Mouse (Mus musculus) liver, embryonic 14.5 days (tissue): ENCODE measurements around the gene Etnk1. TPM values are rescaled to one million over a fixed set of nuclear protein-coding genes. Genes with fewer than 3 reads are reported as not detected.

ENCODE experiments used
- ATAC-seq: fragments of 200-750 bp; cut with Nextera tagmentation; 2 replicates; pipeline ENCODE4 v1.8.0; 2017; ENCODE audit warnings: moderate number of reproducible peaks, mild to moderate bottlenecking, moderate library complexity; ENCODE audit not compliant: insufficient read depth
- DNase-seq, 3 experiments: peaks; one replicate each; pipeline ENCODE4 v3.0.0-alpha.2; 2012 to 2013; ENCODE audit warnings: low read depth in 3 of 3, low spot score in 3 of 3
- H3K27ac ChIP-seq: fragments of 300-500 bp; sonication (generic); 2 replicates; pipeline ENCODE4 v1.5.1; 2014; ENCODE audit warnings: moderate library complexity, mild to moderate bottlenecking, control low read depth, inconsistent platforms
- H3K27me3 ChIP-seq: fragments of 300-500 bp; sonication (generic); 2 replicates; pipeline ENCODE4 v1.6.1; 2014; ENCODE audit warnings: mild to moderate bottlenecking, low read length, moderate library complexity; ENCODE audit not compliant: control insufficient read depth, insufficient read depth
- H3K36me3 ChIP-seq: fragments of 300-500 bp; sonication (generic); replicated peaks from 2 replicates; pipeline ENCODE4 v1.6.1; 2014; ENCODE audit warnings: low read depth; ENCODE audit not compliant: control insufficient read depth, insufficient read depth
- H3K4me1 ChIP-seq, 2 experiments: fragments of 200-500 bp in 1 of 2; fragments of 300-500 bp in 1 of 2; sonication (generic) in 1 of 2; replicated peaks; 2 replicates each; pipeline ENCODE4 v1.6.1; 2012 to 2014; ENCODE audit warnings: antibody characterized with exemption in 1 of 2, inconsistent platforms in 1 of 2, low read length in 1 of 2; ENCODE audit not compliant: control insufficient read depth in 2 of 2, insufficient read depth in 2 of 2
- H3K4me2 ChIP-seq: fragments of 300-500 bp; sonication (generic); 2 replicates; pipeline ENCODE4 v1.6.1; 2014; ENCODE audit warnings: low read depth, mild to moderate bottlenecking, control low read depth, moderate library complexity
- H3K4me3 ChIP-seq, 2 experiments: fragments of 200-500 bp in 1 of 2; fragments of 300-500 bp in 1 of 2; sonication (generic) in 1 of 2; 2 replicates each; pipeline ENCODE4 v1.5.1; 2012 to 2014; ENCODE audit warnings: low read depth in 2 of 2, low read length in 2 of 2, mild to moderate bottlenecking in 2 of 2, control low read depth in 1 of 2, inconsistent platforms in 1 of 2, moderate library complexity in 1 of 2; ENCODE audit not compliant: insufficient read depth in 1 of 2
- H3K9ac ChIP-seq: fragments of 300-500 bp; sonication (generic); replicated peaks from 2 replicates; pipeline ENCODE4 v1.6.1; 2014; ENCODE audit warnings: mild to moderate bottlenecking, control low read depth, moderate library complexity
- H3K9me3 ChIP-seq: fragments of 300-500 bp; sonication (generic); 2 replicates; pipeline ENCODE4 v1.6.1; 2016; ENCODE audit warnings: low read length, mixed read lengths; ENCODE audit not compliant: control insufficient read depth
- CTCF ChIP-seq: IDR thresholded peaks from 2 replicates; pipeline ENCODE4 v1.5.1; 2016; ENCODE audit warnings: antibody characterized with exemption, low read depth, control low read depth
- EP300 ChIP-seq: IDR thresholded peaks from 2 replicates; pipeline ENCODE4 v1.6.1; 2016; ENCODE audit warnings: antibody characterized with exemption, low read depth
- WGBS: fragments of 180-500 bp; shearing (Covaris S2); extraction: QIAGEN DNeasy Blood & Tissue Kit; methylation state at CpG from one replicate; pipeline ENCODE4 v1.1.7; 2014; ENCODE audit not compliant: insufficient replicate concordance; 5-methylcytosine and 5-hydroxymethylcytosine counted together
- polyA plus RNA-seq, 2 experiments: library from polyadenylated mRNA; depleted of rRNA in 1 of 2; stranded (reverse) in 1 of 2; unstranded in 1 of 2; fragments of >200 nt; fragmentation: Nextera tagmentation in 1 of 2; extraction: Ambion mirVana in 1 of 2; gene quantifications; 2 replicates each; pipeline versions ENCODE4 v1.2.1 to v1.2.3; 2012 to 2014

Etnk1 gene
- polyA plus RNA-seq, 2 experiments, result 7.5 to 12.1 TPM

DNA sequence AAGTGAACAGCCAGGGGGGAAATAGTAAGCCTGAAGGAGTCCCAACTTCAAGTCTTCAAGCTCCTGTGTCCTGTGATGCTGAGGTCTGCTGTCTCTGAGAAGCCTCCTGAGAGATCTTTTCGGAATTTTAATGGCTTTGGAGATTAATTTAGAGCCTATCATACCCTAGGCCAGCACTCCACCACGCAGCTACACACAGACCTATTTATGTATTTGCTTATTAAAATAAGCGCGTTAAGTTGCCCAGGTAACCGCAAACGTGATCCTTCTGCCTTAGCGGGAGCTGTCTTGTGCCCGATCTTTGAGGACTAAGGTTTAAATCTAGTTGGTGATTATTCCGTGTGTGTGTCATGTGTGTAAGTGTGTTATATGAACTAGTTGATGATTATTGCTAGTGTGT, 23.7 kb upstream of the Etnk1 start:
- 69% methylated on average over 9 of the region's 9 CpGs for WGBS

DNA sequence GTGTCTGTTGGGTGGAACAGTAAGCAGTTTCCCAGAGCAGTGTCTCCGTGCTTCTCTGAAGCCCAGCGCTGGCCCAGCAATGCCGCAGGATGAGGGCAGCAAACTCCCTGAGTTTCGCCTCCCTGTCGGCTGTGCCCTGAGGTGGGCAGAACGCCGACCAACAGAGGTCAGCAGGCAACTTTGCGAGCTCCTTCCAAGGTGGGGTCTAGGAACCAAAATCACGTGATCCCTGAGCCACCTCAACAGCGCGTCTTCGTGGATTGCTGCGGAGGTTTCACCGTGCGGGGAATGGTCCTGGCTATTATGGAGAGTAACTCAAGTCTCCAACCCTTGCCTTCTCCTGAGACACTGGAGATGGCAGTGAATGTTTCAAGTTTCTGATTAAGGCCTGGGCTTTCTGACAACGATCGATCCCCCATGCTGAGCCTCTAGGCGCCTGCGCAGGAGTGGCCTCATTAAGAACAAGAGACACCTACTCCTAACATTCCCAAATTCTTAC, 23.2 kb upstream of the Etnk1 start:
- ATAC-seq (no peak), DNase-seq (no peak)
- Histone ChIP-seq H3K9me3 (no peaks in the 10 kb centered on the region), H3K4me2 (peak overlapping the region; percentile 49), H3K9ac (no peak overlapping the region), H3K4me1 (no peaks in the 10 kb centered on the region), H3K27me3 (no peaks in the 10 kb centered on the region), H3K27ac (no peak overlapping the region), H3K36me3 (no peaks in the 10 kb centered on the region), H3K4me3 (peak overlapping the region; percentile 8 to 22; a peak in 1 of 4 replicates)
- 38% methylated on average over 19 of the region's 19 CpGs for WGBS
- no peak for TF ChIP-seq CTCF
- TF ChIP-seq EP300, result no peak

More for the DNA sequence above, 23.7 kb upstream of the Etnk1 start:
- DNase-seq (no peak), ATAC-seq (no peak)
- Histone ChIP-seq H3K4me3 (no peak overlapping the region), H3K27me3 (no peaks in the 10 kb centered on the region), H3K9ac (no peak overlapping the region), H3K9me3 (no peaks in the 10 kb centered on the region), H3K36me3 (no peaks in the 10 kb centered on the region), H3K4me2 (peak overlapping the region; percentile 49), H3K27ac (no peak overlapping the region), H3K4me1 (no peaks in the 10 kb centered on the region)
- TF ChIP-seq CTCF (no peak), EP300 (no peak)

DNA sequence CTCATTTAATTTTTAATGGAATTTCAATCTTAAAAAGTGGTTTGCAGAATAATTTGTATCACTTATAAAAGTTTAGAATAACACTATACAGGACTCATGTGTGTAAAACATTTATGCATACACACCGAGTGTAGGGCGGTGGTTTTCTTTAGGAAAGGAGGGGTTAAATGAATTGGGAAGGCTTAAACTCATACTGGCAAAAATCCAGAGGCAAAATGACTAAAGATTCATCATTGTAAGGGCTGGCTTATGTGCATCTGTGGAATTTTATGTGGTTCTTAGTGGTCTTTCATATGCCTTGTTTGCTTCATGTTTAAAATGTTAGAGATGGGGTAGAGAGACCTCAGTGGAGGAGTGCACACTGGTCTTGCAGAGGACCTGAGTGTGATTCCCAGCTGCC, 22.5 kb upstream of the Etnk1 start:
- 75% methylated on average over 2 of the region's 2 CpGs for WGBS
- Histone ChIP-seq H3K36me3 (no peaks in the 10 kb centered on the region), H3K27ac (no peak overlapping the region), H3K4me1 (no peaks in the 10 kb centered on the region), H3K9ac (no peak overlapping the region), H3K27me3 (no peaks in the 10 kb centered on the region), H3K9me3 (no peaks in the 10 kb centered on the region), H3K4me2 (no peak overlapping the region), H3K4me3 (no peak overlapping the region)
- DNase-seq (no peak), ATAC-seq (no peak)
- TF ChIP-seq EP300, result no peak
- TF ChIP-seq CTCF, result no peak

DNA sequence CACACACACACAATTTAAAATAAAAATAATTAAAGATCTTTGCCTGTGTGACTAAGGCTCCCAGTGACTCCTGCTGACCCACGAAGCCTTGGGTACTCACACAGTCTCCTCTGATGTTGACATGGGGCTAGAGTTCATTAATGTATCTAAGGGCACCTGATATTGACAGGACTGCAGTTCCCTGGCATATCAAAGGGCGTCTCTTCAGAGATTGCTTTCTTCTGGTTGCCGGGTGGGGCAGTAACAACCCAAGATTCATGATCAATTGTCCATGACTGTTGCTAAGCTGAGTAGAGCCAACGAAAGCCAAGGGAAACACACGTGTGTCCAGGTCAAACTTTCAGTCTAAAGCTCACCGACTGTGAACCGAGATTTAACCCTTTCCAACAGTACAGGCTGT, 22.0 kb upstream of the Etnk1 start:
- Histone ChIP-seq H3K4me1 (no peaks in the 10 kb centered on the region), H3K27ac (no peak overlapping the region), H3K9me3 (no peaks in the 10 kb centered on the region), H3K4me2 (no peak overlapping the region), H3K9ac (no peak overlapping the region), H3K36me3 (no peaks in the 10 kb centered on the region), H3K4me3 (no peak overlapping the region), H3K27me3 (no peaks in the 10 kb centered on the region)
- 47% methylated on average over 7 of the region's 7 CpGs for WGBS
- TF ChIP-seq EP300, result no peak
- TF ChIP-seq CTCF, result no peak
- ATAC-seq (no peak), DNase-seq (no peak)

DNA sequence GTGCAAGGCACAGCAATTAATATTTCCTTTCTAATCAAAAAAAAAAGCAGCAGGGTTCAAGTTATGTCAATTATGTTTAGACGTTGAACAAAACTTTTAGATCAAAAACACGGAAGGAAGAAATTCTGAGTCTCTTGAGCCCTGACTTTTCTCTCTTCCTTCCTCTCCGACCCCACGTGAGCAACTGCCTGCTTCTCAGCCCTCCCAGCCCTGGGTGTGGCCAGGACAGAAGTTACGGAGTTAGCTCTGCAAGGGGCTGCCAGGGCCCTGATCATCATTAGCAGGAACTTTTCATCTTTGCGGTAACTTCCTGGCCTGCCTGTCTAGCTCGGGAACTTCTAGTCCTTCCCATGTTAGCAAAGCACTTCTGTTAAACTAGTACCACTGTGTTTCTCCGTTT, 20.3 kb upstream of the Etnk1 start:
- ATAC-seq, result 0 out of 2 replicates have a peak, but pooled peaks have one; percentile 39

More for the DNA sequence above, 20.3 kb upstream of the Etnk1 start:
- WGBS, result 13% methylated on average over 8 of the region's 8 CpGs
- H3K9ac ChIP-seq, result no peak overlapping the region
- peaks cover 0 to 3% of the 10 kb centered on the region in 2 experiments; a peak in 3 of 4 replicates for H3K4me1 ChIP-seq
- no peak for DNase-seq
- no peak overlapping the region; the same call in 1 of the 2 replicates for H3K4me2 ChIP-seq
- H3K27ac ChIP-seq, result no peak overlapping the region
- no peak overlapping the region for H3K4me3 ChIP-seq
- no peak for TF ChIP-seq CTCF
- TF ChIP-seq EP300, result no peak
- H3K36me3 ChIP-seq, result no peaks in the 10 kb centered on the region
- no peaks in the 10 kb centered on the region for H3K27me3 ChIP-seq
- no peaks in the 10 kb centered on the region for H3K9me3 ChIP-seq
